16 mouse cellular contexts compared by ENCODE assay signal in genomic region chr3:121370830-121371526, GRCm38 (mm10). TPM values are rescaled to one million over a fixed set of nuclear protein-coding genes. Genes with fewer than 3 reads are reported as not detected.
DNase-seq lines count a peak whose midpoint lies in the region; ATAC-seq and TF ChIP-seq lines count a peak whose summit lies in the region.
"Had no signal": no experiment of that assay in that cellular context is flagged by ENCODE, and none has a peak within 500 bp of the region (broad histone marks: within the 10 kb centered on the region; RNA-seq: fewer than 3 reads in every experiment).

No protein-coding gene starts in this region.

- no peak for ATAC-seq in limb, embryonic 13.5 days (ENCODE audit: low FRiP score, low read depth)
- 0 out of 2 replicates have a peak, but pooled peaks have one; percentile 15 for ATAC-seq in heart, postnatal 0 days (ENCODE audit: insufficient read depth, low read depth)
- ATAC-seq: intestine, embryonic 16.5 days; midbrain, embryonic 16.5 days had no signal

- H3K4me1 ChIP-seq in limb, embryonic 13.5 days = peaks cover 33% of the 10 kb centered on the region
- peaks cover 23% of the 10 kb centered on the region for H3K4me1 ChIP-seq in limb, embryonic 10.5 days
- 0 out of 2 replicates have a peak, but pooled peaks cover 6% of the 10 kb centered on the region for H3K4me1 ChIP-seq in heart, postnatal 0 days (ENCODE audit: control insufficient read depth, insufficient read depth)
- H3K4me1 ChIP-seq: neural tube, embryonic 12.5 days had no signal

- H3K36me3 ChIP-seq in limb, embryonic 13.5 days = no peaks in the 10 kb centered on the region
- no peaks in the 10 kb centered on the region for H3K36me3 ChIP-seq in limb, embryonic 10.5 days
- no peaks in the 10 kb centered on the region for H3K36me3 ChIP-seq in heart, postnatal 0 days (replicated peaks; ENCODE audit: control insufficient read depth, insufficient read depth, low read length)
- H3K36me3 ChIP-seq: heart, embryonic 15.5 days; neural tube, embryonic 12.5 days; stomach, embryonic 15.5 days had no signal

- no peaks in the 10 kb centered on the region for H3K27me3 ChIP-seq in limb, embryonic 13.5 days
- no peaks in the 10 kb centered on the region for H3K27me3 ChIP-seq in limb, embryonic 10.5 days (ENCODE audit: low read depth, poor library complexity, severe bottlenecking)
- H3K27me3 ChIP-seq in heart, postnatal 0 days (ENCODE audit: control insufficient read depth, insufficient read depth, low read length) = no peaks in the 10 kb centered on the region
- H3K27me3 ChIP-seq: heart, embryonic 15.5 days; neural tube, embryonic 12.5 days; stomach, embryonic 15.5 days had no signal

- no peak overlapping the region for H3K4me2 ChIP-seq in limb, embryonic 13.5 days (replicated peaks)
- H3K4me2 ChIP-seq in heart, postnatal 0 days (ENCODE audit: low read depth, low read length) = 0 out of 2 replicates have a peak overlapping the region, but pooled peaks have one; percentile 10
- H3K4me2 ChIP-seq: heart, embryonic 15.5 days; neural tube, embryonic 12.5 days; stomach, embryonic 15.5 days had no signal

- 0 out of 2 replicates have a peak, but pooled peaks cover 4% of the 10 kb centered on the region for H3K9me3 ChIP-seq in limb, embryonic 13.5 days
- H3K9me3 ChIP-seq in limb, embryonic 10.5 days (replicated peaks) = no peaks in the 10 kb centered on the region
- H3K9me3 ChIP-seq in heart, postnatal 0 days (replicated peaks; ENCODE audit: control insufficient read depth, low read length) = no peaks in the 10 kb centered on the region
- H3K9me3 ChIP-seq: heart, embryonic 15.5 days; neural tube, embryonic 12.5 days; stomach, embryonic 15.5 days had no signal

- intact Hi-C loops in gastrocnemius, adult 2 months (cut with DNase I) = no loop called here

- DNase-seq in gastrocnemius, adult 2 months = no peak
- no peak for DNase-seq in gastrocnemius, adult 18-20 months (ENCODE audit: low spot score)
- DNase-seq in limb, embryonic 10.5 days (ENCODE audit: low spot score) = no peak
- peak; percentile 67 for DNase-seq in brain, embryonic 14.5 days (ENCODE audit: low read depth)
- DNase-seq in heart, postnatal 0 days (ENCODE audit: low spot score) = peak; percentile 47
- no peak for DNase-seq in testis, postnatal 14 days (ENCODE audit: low spot score)
- DNase-seq: cerebellum, postnatal 25 days had no signal

- no peak for TF ChIP-seq EP300 in heart, postnatal 0 days (IDR thresholded peaks at IDR 0.05; ENCODE audit: low read depth)

- TF ChIP-seq POLR2A in brain, embryonic 14.5 days (IDR thresholded peaks at IDR 0.05; ENCODE audit: borderline replicate concordance, extremely low read depth, insufficient read depth, insufficient read length, poor library complexity, severe bottlenecking) = no peak

- H3K9ac ChIP-seq in limb, embryonic 13.5 days = no peak overlapping the region
- H3K9ac ChIP-seq in heart, postnatal 0 days (replicated peaks; ENCODE audit: low read depth, low read length) = no peak overlapping the region
- H3K9ac ChIP-seq: heart, embryonic 15.5 days; liver, embryonic 14.5 days; neural tube, embryonic 12.5 days; stomach, embryonic 15.5 days had no signal

- no peak for TF ChIP-seq CTCF in gastrocnemius, adult 2 months (IDR thresholded peaks at IDR 0.05)
- TF ChIP-seq CTCF in brain, embryonic 14.5 days (IDR thresholded peaks at IDR 0.05; ENCODE audit: borderline replicate concordance, extremely low read depth, insufficient read depth, insufficient read length) = no peak
- TF ChIP-seq CTCF in heart, postnatal 0 days (IDR thresholded peaks at IDR 0.05; ENCODE audit: low read depth) = no peak

- H3K4me3 ChIP-seq in gastrocnemius, adult 2 months = peak overlapping the region; percentile 58
- H3K4me3 ChIP-seq in limb, embryonic 13.5 days = no peak overlapping the region
- no peak overlapping the region for H3K4me3 ChIP-seq in limb, embryonic 10.5 days
- no peak overlapping the region for H3K4me3 ChIP-seq in heart, postnatal 0 days (ENCODE audit: low read depth, low read length)
- H3K4me3 ChIP-seq: erythroblast, embryonic 14.5 days; heart, embryonic 15.5 days; neural tube, embryonic 12.5 days; stomach, embryonic 15.5 days had no signal

- WGBS in limb, embryonic 13.5 days = 69% methylated on average over 12 of the region's 12 CpGs
- whole genome bisulfite sequencing in limb, embryonic 10.5 days = 85% methylated on average over 12 of the region's 12 CpGs
- WGBS in heart, postnatal 0 days = 60% methylated on average over 12 of the region's 12 CpGs

- peak overlapping the region; percentile 79 for H3K27ac ChIP-seq in gastrocnemius, adult 2 months
- H3K27ac ChIP-seq in limb, embryonic 13.5 days = peak overlapping the region; percentile 15; the same call in 1 of the 2 replicates
- no peak overlapping the region for H3K27ac ChIP-seq in limb, embryonic 10.5 days
- no peak overlapping the region for H3K27ac ChIP-seq in heart, postnatal 0 days (ENCODE audit: low read depth)
- H3K27ac ChIP-seq: kidney, postnatal 0 days; liver, embryonic 14.5 days; neural tube, embryonic 12.5 days; stomach, embryonic 15.5 days had no signal

RNA-seq across cellular contexts. Expression of gene Cnn3, which starts 55.3 kb away (rescaled TPM):
- total RNA-seq in gastrocnemius, adult 2 months (2021) = 10 to 100 TPM; 16.5 to 28.2 TPM
- 10 to 100 TPM; 15.2 to 21.6 TPM for total RNA-seq in gastrocnemius, adult 18-20 months (2021)
- 936 and 944 TPM in 2 replicates for polyA plus RNA-seq in limb, embryonic 13.5 days (2015; fragmentation: Nextera tagmentation; extraction: Ambion mirVana)
- 697 and 777 TPM in 2 replicates for polyA plus RNA-seq in limb, embryonic 10.5 days (2016; fragmentation: Nextera tagmentation; extraction: Ambion mirVana)
- 412 and 494 TPM in 2 replicates for polyA plus RNA-seq in brain, embryonic 14.5 days (2012; rRNA removed)
- 132 and 166 TPM in 2 replicates for total RNA-seq in heart, postnatal 0 days (2014; rRNA removed; ENCODE audit: low replicate concordance)
- polyA plus RNA-seq in heart, postnatal 0 days (2015; fragmentation: Nextera tagmentation; extraction: Ambion mirVana) = 187 and 190 TPM in 2 replicates

Comparison
In these comparisons a context has a peak if more than half of its experiments do, and no peak if none do; other contexts are left out.
1. H3K27ac ChIP-seq: peak in gastrocnemius, adult 2 months (single experiment) and limb, embryonic 13.5 days (single experiment); none in limb, embryonic 10.5 days (single experiment) and heart, postnatal 0 days (single experiment).
2. DNase-seq: peak in brain, embryonic 14.5 days (single experiment) and heart, postnatal 0 days (single experiment); none in gastrocnemius, adult 2 months (single experiment), gastrocnemius, adult 18-20 months (single experiment), limb, embryonic 10.5 days (single experiment) and testis, postnatal 14 days (single experiment).